Mouse (Mus musculus) limb, embryonic 13.5 days (tissue): ENCODE results near the gene Ak9. TPM values are rescaled to one million over a fixed set of nuclear protein-coding genes. Genes with fewer than 3 reads are reported as not detected.

Source experiments
- ATAC-seq: fragments of 200-750 bp; cut with Nextera tagmentation; 2 replicates; pipeline ENCODE4 v1.8.0; 2017; ENCODE audit warnings: low read depth, moderate number of reproducible peaks, moderate TSS enrichment; ENCODE audit not compliant: low FRiP score
- H3K27ac ChIP-seq: fragments of 300-500 bp; sonication (generic); 2 replicates; pipeline ENCODE4 v1.5.1; 2015; ENCODE audit warnings: inconsistent platforms, mild to moderate bottlenecking, moderate library complexity
- H3K27me3 ChIP-seq: fragments of 300-500 bp; sonication (generic); 2 replicates; pipeline ENCODE4 v1.6.1; 2015; ENCODE audit warnings: mild to moderate bottlenecking, inconsistent platforms
- H3K36me3 ChIP-seq: fragments of 300-500 bp; sonication (generic); 2 replicates; pipeline ENCODE4 v1.6.1; 2015; ENCODE audit warnings: inconsistent platforms, mild to moderate bottlenecking, moderate library complexity
- H3K4me1 ChIP-seq: fragments of 300-500 bp; sonication (generic); 2 replicates; pipeline ENCODE4 v1.6.1; 2015; ENCODE audit warnings: inconsistent platforms
- H3K4me2 ChIP-seq: fragments of 300-500 bp; sonication (generic); replicated peaks from 2 replicates; pipeline ENCODE4 v1.6.1; 2015; ENCODE audit warnings: inconsistent platforms, mild to moderate bottlenecking, moderate library complexity
- H3K4me3 ChIP-seq: fragments of 300-500 bp; sonication (generic); 2 replicates; pipeline ENCODE4 v1.5.1; 2015; ENCODE audit warnings: moderate library complexity, mild to moderate bottlenecking, inconsistent platforms
- H3K9ac ChIP-seq: fragments of 300-500 bp; sonication (generic); 2 replicates; pipeline ENCODE4 v1.6.1; 2015; ENCODE audit warnings: mild to moderate bottlenecking, inconsistent platforms
- H3K9me3 ChIP-seq: fragments of 300-500 bp; sonication (generic); 2 replicates; pipeline ENCODE4 v1.6.1; 2016; ENCODE audit warnings: inconsistent platforms
- WGBS: fragments of 180-500 bp; shearing (Covaris S2); methylation state at CpG from one replicate; pipeline ENCODE4 v1.1.7; 2015; 5-methylcytosine and 5-hydroxymethylcytosine counted together
- polyA plus RNA-seq: library from polyadenylated mRNA; unstranded; fragments of >200 nt; fragmentation: Nextera tagmentation; extraction: Ambion mirVana; gene quantifications from 2 replicates; pipeline ENCODE4 v1.2.1, GENCODE M21; 2015

Gene Ak9
- polyA plus RNA-seq, 1 experiment from 2014 or later: not detected

DNA sequence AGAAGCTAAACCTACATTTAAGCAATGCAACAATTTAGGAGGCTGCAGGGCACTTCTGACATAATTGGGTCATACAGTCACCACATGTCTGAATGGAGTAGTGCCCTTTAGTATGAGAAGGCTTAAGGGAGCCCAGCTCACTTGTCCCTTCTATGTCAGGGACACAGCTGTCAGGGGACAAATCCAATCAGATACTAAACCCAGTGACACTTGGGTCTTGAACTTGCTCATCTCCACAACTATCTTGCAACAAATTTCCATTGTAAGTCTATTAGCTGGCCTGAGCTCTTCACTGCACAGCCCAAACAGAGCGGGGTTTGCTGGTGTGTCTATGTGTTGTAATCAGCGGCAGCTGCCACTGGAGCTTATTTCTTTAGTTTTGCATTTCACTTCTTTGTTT, 119.9 kb downstream of the Ak9 start:
- Histone ChIP-seq H3K4me1 (no peaks in the 10 kb centered on the region), H3K4me2 (no peak overlapping the region), H3K9me3 (no peaks in the 10 kb centered on the region), H3K9ac (no peak overlapping the region), H3K4me3 (no peak overlapping the region), H3K36me3 (no peaks in the 10 kb centered on the region), H3K27ac (no peak overlapping the region), H3K27me3 (no peaks in the 10 kb centered on the region)
- WGBS: 92% methylated on average over 2 of the region's 2 CpGs
- no peak for ATAC-seq

DNA sequence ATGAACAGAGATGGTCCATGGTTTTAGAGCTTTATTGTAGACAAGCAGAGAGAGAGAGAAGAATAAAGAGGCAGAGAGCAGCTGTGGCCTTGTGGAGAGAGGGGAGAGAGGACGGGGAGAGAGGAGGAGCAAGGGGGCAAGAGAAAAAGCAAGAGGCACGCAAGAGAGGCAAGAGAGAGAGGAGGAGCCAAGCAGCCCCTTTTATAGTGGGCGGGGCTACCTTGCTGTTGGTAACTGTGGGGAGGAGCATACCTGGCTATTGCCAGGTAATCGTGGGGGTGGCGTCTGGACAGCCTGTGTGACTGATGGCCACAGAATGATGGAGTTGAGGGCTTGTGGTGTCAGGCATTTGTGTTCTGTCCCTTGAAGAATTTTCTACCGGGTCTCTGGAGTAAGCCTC, 122.6 kb downstream of the Ak9 start:
- H3K27me3 ChIP-seq: no peaks in the 10 kb centered on the region
- no peaks in the 10 kb centered on the region for H3K36me3 ChIP-seq
- H3K9me3 ChIP-seq: no peaks in the 10 kb centered on the region
- H3K9ac ChIP-seq: no peak overlapping the region
- no peak overlapping the region for H3K27ac ChIP-seq
- no peaks in the 10 kb centered on the region for H3K4me1 ChIP-seq
- 51% methylated on average over 6 of the region's 6 CpGs for WGBS
- ATAC-seq: no peak
- H3K4me2 ChIP-seq: no peak overlapping the region
- H3K4me3 ChIP-seq: no peak overlapping the region

- no peak overlapping the region for H3K4me3 ChIP-seq
- 29% methylated on average over 4 of the region's 4 CpGs for WGBS
Measured at GRCm38 (mm10) chr10:41434624-41435023, 130.8 kb downstream of the Ak9 start.

DNA sequence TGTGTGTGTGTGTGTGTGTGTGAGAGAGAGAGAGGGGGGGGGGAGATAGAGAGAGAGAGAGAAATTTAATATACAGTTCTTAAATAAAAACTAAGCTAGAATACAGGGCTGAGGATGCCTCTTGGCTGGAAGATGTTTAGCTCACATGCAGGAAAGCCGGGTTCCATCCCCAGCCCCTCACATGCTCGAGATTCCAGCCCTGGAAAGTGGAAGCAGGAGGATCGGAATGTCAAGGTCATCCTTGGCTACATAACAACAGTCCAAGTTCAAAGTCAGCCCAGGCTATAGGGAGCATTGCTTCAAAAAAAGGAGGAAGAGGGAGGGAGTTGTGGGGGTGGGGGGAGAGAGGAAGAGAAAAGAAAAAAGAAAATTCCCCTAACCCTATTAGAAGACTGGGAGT, 131.4 kb downstream of the Ak9 start:
- Histone ChIP-seq H3K4me1 (no peaks in the 10 kb centered on the region), H3K4me3 (no peak overlapping the region)
- ATAC-seq: no peak

More at GRCm38 (mm10) chr10:41434624-41435023, 130.8 kb downstream of the Ak9 start:
- no peaks in the 10 kb centered on the region for H3K9me3 ChIP-seq
- H3K36me3 ChIP-seq: no peaks in the 10 kb centered on the region
- no peak overlapping the region for H3K9ac ChIP-seq
- H3K27me3 ChIP-seq: peaks cover 5% of the 10 kb centered on the region; the same call in 1 of the 2 replicates
- ATAC-seq: no peak
- H3K27ac ChIP-seq: no peak overlapping the region
- H3K4me1 ChIP-seq: no peaks in the 10 kb centered on the region
- H3K4me2 ChIP-seq: no peak overlapping the region

DNA sequence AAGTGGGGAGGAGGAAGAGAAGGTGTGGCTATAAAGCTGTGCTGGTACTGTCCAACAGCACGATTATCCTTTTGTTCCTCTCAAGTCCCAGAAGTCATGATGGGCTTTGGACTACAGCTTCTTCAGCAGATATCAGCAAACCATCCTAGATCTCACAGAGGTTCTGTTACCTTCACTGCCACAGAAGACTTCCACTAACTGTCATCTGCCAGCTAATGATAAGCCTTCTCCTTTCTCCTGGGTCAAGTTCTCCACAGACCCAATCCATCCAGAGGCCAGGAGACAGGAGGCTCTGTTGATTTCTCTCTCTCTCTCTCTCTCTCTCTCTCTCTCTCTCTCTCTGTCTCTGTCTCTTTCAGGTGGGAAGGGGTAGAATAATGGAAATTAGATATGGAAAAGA, 144.4 kb downstream of the Ak9 start:
- H3K9ac ChIP-seq: no peak overlapping the region
- ATAC-seq: no peak
- peaks cover 9% of the 10 kb centered on the region for H3K4me1 ChIP-seq
- H3K4me3 ChIP-seq: no peak overlapping the region
- WGBS: 82% methylated on average over 1 of the region's 1 CpGs
- H3K36me3 ChIP-seq: peaks cover 19% of the 10 kb centered on the region
- no peak overlapping the region for H3K4me2 ChIP-seq
- no peaks in the 10 kb centered on the region for H3K27me3 ChIP-seq
- H3K9me3 ChIP-seq: no peaks in the 10 kb centered on the region
- no peak overlapping the region for H3K27ac ChIP-seq

More for the DNA sequence above, 131.4 kb downstream of the Ak9 start:
- Histone ChIP-seq H3K4me2 (no peak overlapping the region), H3K9me3 (no peaks in the 10 kb centered on the region), H3K36me3 (no peaks in the 10 kb centered on the region), H3K27me3 (peaks cover 5% of the 10 kb centered on the region; the same call in 1 of the 2 replicates), H3K27ac (no peak overlapping the region), H3K9ac (no peak overlapping the region)
- 46% methylated on average over 3 of the region's 3 CpGs for WGBS

DNA sequence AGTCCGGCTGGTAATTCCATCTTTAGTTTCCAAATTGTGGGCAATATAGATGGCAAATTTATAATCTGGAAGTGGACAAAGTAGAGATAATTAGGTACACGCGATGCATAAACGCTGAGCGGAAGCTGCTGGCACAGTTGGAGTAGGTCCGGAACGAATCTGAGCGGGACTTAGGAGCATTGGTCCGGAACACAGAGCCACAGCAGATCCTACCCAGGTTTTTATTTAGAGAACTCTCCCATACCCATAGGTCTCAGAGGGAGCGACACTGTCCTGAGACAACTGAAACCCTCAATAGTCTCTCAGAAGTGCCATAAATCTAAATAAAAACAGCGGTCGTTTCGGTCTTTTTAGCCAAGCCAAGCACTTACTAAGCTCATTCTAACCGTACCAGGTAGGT, 145.9 kb downstream of the Ak9 start:
- no peaks in the 10 kb centered on the region for H3K27me3 ChIP-seq

GRCm38 (mm10) chr10:41450137-41450670, 146.4 kb downstream of the Ak9 start, which contains the start of gene Zbtb24:
TSS of gene Zbtb24 (plus strand) at chr10:41450383.
- peak; percentile 91 for ATAC-seq

More for the DNA sequence above, 145.9 kb downstream of the Ak9 start:
- H3K9ac ChIP-seq: peak overlapping the region; percentile 74
- no peaks in the 10 kb centered on the region for H3K9me3 ChIP-seq
- H3K4me1 ChIP-seq: peaks cover 12% of the 10 kb centered on the region
- peak overlapping the region; percentile 77 for H3K4me2 ChIP-seq
- peaks cover 33% of the 10 kb centered on the region for H3K36me3 ChIP-seq
- H3K27ac ChIP-seq: peak overlapping the region; percentile 45
- 14% methylated on average over 14 of the region's 14 CpGs for WGBS
- peak overlapping the region; percentile 83 for H3K4me3 ChIP-seq
- 0 out of 2 replicates have a peak, but pooled peaks have one; percentile 45 for ATAC-seq

GRCm38 (mm10) chr10:41450780-41451522, 147.2 kb downstream of the Ak9 start:
- no peak overlapping the region for H3K27ac ChIP-seq
- no peaks in the 10 kb centered on the region for H3K27me3 ChIP-seq
- peak overlapping the region; percentile 83 for H3K4me3 ChIP-seq
- H3K36me3 ChIP-seq: peaks cover 45% of the 10 kb centered on the region
- H3K9me3 ChIP-seq: no peaks in the 10 kb centered on the region
- peaks cover 12% of the 10 kb centered on the region for H3K4me1 ChIP-seq
- ATAC-seq: 0 out of 2 replicates have a peak, but pooled peaks have one; percentile 6
- 53% methylated on average over 18 of the region's 18 CpGs for WGBS
- H3K4me2 ChIP-seq: peak overlapping the region; percentile 77
- H3K9ac ChIP-seq: peak overlapping the region; percentile 77

More at GRCm38 (mm10) chr10:41450137-41450670, 146.4 kb downstream of the Ak9 start, which contains the start of gene Zbtb24:
- Histone ChIP-seq H3K4me2 (peak within 1 kb of the TSS; percentile 77), H3K9ac (peak within 1 kb of the TSS; percentile 77), H3K4me3 (peak within 1 kb of the TSS; percentile 83), H3K4me1 (peaks cover 12% of the 10 kb centered on the region), H3K9me3 (no peaks in the 10 kb centered on the region), H3K27ac (peak within 1 kb of the TSS; percentile 45), H3K27me3 (no peaks in the 10 kb centered on the region), H3K36me3 (peaks cover 37% of the 10 kb centered on the region)
- under 1% methylated on average over 48 of the region's 49 CpGs for WGBS

GRCm38 (mm10) chr10:41451656-41452055, 147.9 kb downstream of the Ak9 start:
- peaks cover 12% of the 10 kb centered on the region for H3K4me1 ChIP-seq
- H3K4me3 ChIP-seq: no peak overlapping the region
- H3K4me2 ChIP-seq: peak overlapping the region; percentile 77
- H3K9ac ChIP-seq: no peak overlapping the region
- no peaks in the 10 kb centered on the region for H3K9me3 ChIP-seq
- 93% methylated on average over 9 of the region's 9 CpGs for WGBS
- H3K36me3 ChIP-seq: peaks cover 52% of the 10 kb centered on the region
- no peak for ATAC-seq
- no peak overlapping the region for H3K27ac ChIP-seq
- H3K27me3 ChIP-seq: no peaks in the 10 kb centered on the region

GRCm38 (mm10) chr10:41452791-41453190, 149.0 kb downstream of the Ak9 start:
- Histone ChIP-seq H3K4me3 (no peak overlapping the region), H3K9ac (no peak overlapping the region), H3K27me3 (no peaks in the 10 kb centered on the region), H3K9me3 (no peaks in the 10 kb centered on the region), H3K36me3 (peaks cover 54% of the 10 kb centered on the region), H3K4me1 (peaks cover 12% of the 10 kb centered on the region), H3K4me2 (no peak overlapping the region), H3K27ac (no peak overlapping the region)
- no peak for ATAC-seq
- WGBS: 94% methylated on average over 3 of the region's 3 CpGs

DNA sequence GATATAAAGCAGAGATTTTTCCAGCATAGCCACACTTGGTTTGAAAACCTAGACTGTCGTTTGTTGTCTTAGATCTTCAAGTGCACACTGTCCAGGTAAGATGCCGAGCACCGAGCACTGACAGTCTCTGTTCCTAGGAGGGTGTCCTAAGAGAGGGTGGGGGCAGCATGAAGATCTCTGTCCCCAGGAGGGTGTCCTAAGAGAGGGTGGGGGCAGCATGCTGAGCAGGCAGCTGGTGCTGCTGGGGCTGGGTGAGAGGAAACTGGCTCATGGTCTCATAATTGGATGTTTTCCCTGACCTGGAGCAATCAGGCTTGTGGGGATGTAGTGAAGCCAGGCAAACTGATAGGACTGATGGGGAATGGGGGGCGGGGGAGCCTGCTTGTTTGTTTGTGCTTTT, 156.2 kb downstream of the Ak9 start:
- Histone ChIP-seq H3K27me3 (no peaks in the 10 kb centered on the region), H3K9ac (no peak overlapping the region), H3K36me3 (peaks cover 71% of the 10 kb centered on the region), H3K4me2 (no peak overlapping the region), H3K9me3 (no peaks in the 10 kb centered on the region), H3K27ac (no peak overlapping the region), H3K4me1 (no peaks in the 10 kb centered on the region), H3K4me3 (no peak overlapping the region)
- no peak for ATAC-seq
- 80% methylated on average over 4 of the region's 4 CpGs for WGBS

DNA sequence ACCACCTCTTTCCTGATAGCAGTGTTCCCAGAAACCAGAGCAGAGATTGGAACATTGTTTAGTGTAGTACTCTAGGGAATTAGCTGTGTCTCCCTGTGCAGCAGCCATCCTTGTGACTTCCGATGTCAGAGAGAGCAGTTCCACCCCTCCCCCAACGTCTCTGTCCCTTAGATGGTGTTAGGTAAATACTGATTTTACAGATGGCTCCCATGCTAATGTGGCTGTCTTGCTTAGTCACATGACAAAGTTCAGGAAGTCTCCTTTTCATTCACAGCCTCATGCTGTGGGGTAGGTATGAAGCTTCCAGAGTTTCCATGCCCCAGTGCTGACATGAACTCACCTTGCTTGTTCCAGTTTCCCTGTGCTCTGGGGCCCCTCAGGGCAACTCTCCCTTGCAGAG, 156.7 kb downstream of the Ak9 start:
- peaks cover 68% of the 10 kb centered on the region for H3K36me3 ChIP-seq
- WGBS: 28% methylated on average over 2 of the region's 2 CpGs
- H3K27me3 ChIP-seq: no peaks in the 10 kb centered on the region

More for the DNA sequence above, 156.7 kb downstream of the Ak9 start:
- Histone ChIP-seq H3K4me2 (no peak overlapping the region), H3K4me1 (no peaks in the 10 kb centered on the region), H3K4me3 (no peak overlapping the region), H3K9me3 (no peaks in the 10 kb centered on the region), H3K9ac (no peak overlapping the region), H3K27ac (no peak overlapping the region)
- ATAC-seq: no peak
